In the genomic region with DNA sequence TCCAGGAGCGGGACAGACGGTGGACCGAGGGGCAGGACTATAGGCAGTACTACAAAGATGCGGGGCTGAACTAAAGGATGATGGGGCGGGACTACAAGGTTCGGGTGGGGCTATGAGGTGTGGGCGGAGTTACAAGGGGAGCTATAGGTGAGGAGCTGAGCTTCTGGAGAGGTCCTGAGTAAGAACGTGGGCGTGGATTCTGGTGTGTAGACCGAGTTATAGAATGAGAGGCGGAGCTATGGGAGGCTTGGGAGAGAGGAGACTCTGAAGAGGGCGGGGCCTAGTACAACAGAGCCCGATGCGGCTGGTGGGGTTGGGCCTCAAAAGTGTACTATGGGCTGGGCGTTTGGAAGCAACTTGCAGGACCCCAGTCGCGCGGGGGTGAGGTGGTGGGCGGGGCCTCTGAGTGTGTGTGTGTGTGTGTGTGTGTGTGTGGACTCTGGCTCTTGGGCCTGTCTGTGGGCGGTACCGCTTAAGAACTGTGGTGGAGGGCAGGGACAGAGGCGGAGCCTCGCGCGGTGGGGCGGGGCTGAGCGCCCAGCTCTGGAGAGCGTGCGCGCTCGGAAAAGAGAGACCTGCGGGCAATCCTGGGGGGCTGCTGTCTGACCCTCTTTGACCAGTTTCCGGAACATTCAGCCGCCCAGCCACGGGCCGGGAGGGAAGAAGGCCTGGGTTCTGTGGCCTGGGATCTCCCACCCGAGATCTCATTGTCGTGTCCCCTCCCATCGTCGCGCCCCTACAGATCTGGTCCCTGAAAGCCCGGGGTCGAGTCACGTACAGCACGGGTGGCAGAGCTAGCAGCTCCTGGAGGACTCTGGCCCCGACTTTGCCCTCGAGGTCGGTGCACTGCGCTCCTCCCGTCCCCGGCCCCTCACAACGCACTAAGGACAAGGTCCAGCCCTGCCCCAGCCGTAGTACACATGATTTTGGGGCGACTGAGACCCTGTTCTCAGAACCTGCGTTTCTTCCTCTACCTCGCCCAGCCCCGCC, we compare ENCODE assay signal across 8 mouse cellular contexts. TPM values are rescaled to one million over a fixed set of nuclear protein-coding genes. Genes with fewer than 3 reads are reported as not detected.
DNase-seq lines count a peak whose midpoint lies in the region; ATAC-seq and TF ChIP-seq lines count a peak whose summit lies in the region.

No protein-coding gene starts in this region.

- under 1% methylated on average over 56 of the region's 57 CpGs for WGBS in heart, embryonic 10.5 days
- WGBS in kidney, embryonic 15.5 days, result 0% methylated on average over 57 of the region's 57 CpGs

- peak; percentile 86 for ATAC-seq in kidney, embryonic 15.5 days (replicated peaks; ENCODE audit: low FRiP score)

- H3K4me2 ChIP-seq in kidney, embryonic 15.5 days, result peak overlapping the region; percentile 75
- peak overlapping the region; percentile 86 for H3K4me2 ChIP-seq in myocyte (ENCODE audit: low read depth)

- H3K27ac ChIP-seq in bone marrow macrophage, adult 2 months (ENCODE audit: insufficient read depth, low read depth, low read length), result no peak overlapping the region
- H3K27ac ChIP-seq in embryonic fibroblast, embryonic 13.5 days (ENCODE audit: insufficient read depth, low read length), result no peak overlapping the region
- peak overlapping the region; percentile 86 for H3K27ac ChIP-seq in heart, embryonic 10.5 days
- H3K27ac ChIP-seq in kidney, embryonic 15.5 days, result peak overlapping the region; percentile 61

- no peak for TF ChIP-seq POLR2A in bone marrow macrophage, adult 2 months (IDR thresholded peaks at IDR 0.05; ENCODE audit: borderline replicate concordance, low read depth, low read length)
- TF ChIP-seq POLR2A in embryonic fibroblast, embryonic 13.5 days (IDR thresholded peaks at IDR 0.05; ENCODE audit: low read depth, low read length), result no peak; the same call in 1 of the 2 replicates
- TF ChIP-seq POLR2A in myocyte (IDR thresholded peaks at IDR 0.05; ENCODE audit: insufficient read length, low read depth), result no peak

- no peaks in the 10 kb centered on the region for H3K36me3 ChIP-seq in heart, embryonic 10.5 days
- no peaks in the 10 kb centered on the region for H3K36me3 ChIP-seq in kidney, embryonic 15.5 days
- no peaks in the 10 kb centered on the region for H3K36me3 ChIP-seq in myocyte (ENCODE audit: control insufficient read depth, insufficient read depth)
- peaks cover 1% of the 10 kb centered on the region; the same call in 1 of the 2 replicates for H3K36me3 ChIP-seq in splenic B cell, adult 2 months (ENCODE audit: control insufficient read depth, insufficient read depth, low read length, poor library complexity, severe bottlenecking)

- H3K9me3 ChIP-seq in heart, embryonic 10.5 days, result no peaks in the 10 kb centered on the region
- no peaks in the 10 kb centered on the region for H3K9me3 ChIP-seq in kidney, embryonic 15.5 days (replicated peaks)

- H3K4me3 ChIP-seq in bone marrow macrophage, adult 2 months (ENCODE audit: insufficient read depth, low read length), result peak overlapping the region; percentile 57
- H3K4me3 ChIP-seq in embryonic fibroblast, embryonic 13.5 days (ENCODE audit: insufficient read depth, low read length), result peak overlapping the region; percentile 43
- H3K4me3 ChIP-seq in heart, embryonic 10.5 days, result peak overlapping the region; percentile 68
- H3K4me3 ChIP-seq in kidney, embryonic 15.5 days (replicated peaks), result peak overlapping the region; percentile 62
- H3K4me3 ChIP-seq in myocyte, result peak overlapping the region; percentile 41

- no peaks in the 10 kb centered on the region for H3K79me2 ChIP-seq in myocyte (ENCODE audit: control insufficient read depth, insufficient read depth)

- peaks cover 28% of the 10 kb centered on the region for H3K4me1 ChIP-seq in bone marrow macrophage, adult 2 months (ENCODE audit: control insufficient read depth, insufficient read depth, low read length)
- H3K4me1 ChIP-seq in embryonic fibroblast, embryonic 13.5 days (ENCODE audit: control insufficient read depth, insufficient read depth, low read length), result no peaks in the 10 kb centered on the region
- peaks cover 29% of the 10 kb centered on the region for H3K4me1 ChIP-seq in heart, embryonic 10.5 days
- H3K4me1 ChIP-seq in kidney, embryonic 15.5 days, result peaks cover 39% of the 10 kb centered on the region

- H3ac ChIP-seq in myocyte (ENCODE audit: control insufficient read depth, insufficient read length), result peak overlapping the region; percentile 14

- no peak for TF ChIP-seq CTCF in bone marrow macrophage, adult 2 months (IDR thresholded peaks at IDR 0.05; ENCODE audit: low read depth, low read length)
- TF ChIP-seq CTCF in embryonic fibroblast, embryonic 13.5 days (IDR thresholded peaks at IDR 0.05; ENCODE audit: borderline replicate concordance, insufficient read depth, low read length), result no peak

- H3K27me3 ChIP-seq in heart, embryonic 10.5 days (ENCODE audit: insufficient read depth, poor library complexity, severe bottlenecking), result peaks cover 89% of the 10 kb centered on the region
- H3K27me3 ChIP-seq in kidney, embryonic 15.5 days, result peaks cover 60% of the 10 kb centered on the region
- no peaks in the 10 kb centered on the region for H3K27me3 ChIP-seq in myocyte (ENCODE audit: control insufficient read depth, insufficient read depth, insufficient read length)
- H3K27me3 ChIP-seq in splenic B cell, adult 2 months (ENCODE audit: control insufficient read depth, insufficient read depth, low read length, poor library complexity, severe bottlenecking), result no peaks in the 10 kb centered on the region

- peak overlapping the region; percentile 39 for H3K9ac ChIP-seq in kidney, embryonic 15.5 days

- DNase-seq in B cell, adult 2 months, result peak; percentile 85 to 86
- peak; percentile 97 for DNase-seq in heart, embryonic 10.5 days (ENCODE audit: low spot score)
- DNase-seq in liver, result peak; percentile 97
- DNase-seq in splenic B cell, adult 2 months (ENCODE audit: low read depth, low spot score), result peak; percentile 91

TF ChIP-seq in myocyte, 11 proteins besides CTCF, POLR2A, EP300 and RAD21:
- TF ChIP-seq MYOD1 (IDR thresholded peaks at IDR 0.05; ENCODE audit: control insufficient read depth in 1 of 3, insufficient read length in 2 of 3, low read depth in 2 of 3) (peak in 1 of 3 experiments; percentile 23), REST (IDR thresholded peaks at IDR 0.05; ENCODE audit: insufficient read depth, insufficient read length) (no peak), MYOG (IDR thresholded peaks at IDR 0.05; ENCODE audit: control insufficient read depth in 1 of 3, insufficient read depth in 1 of 3, insufficient read length in 2 of 3, low read depth in 2 of 3) (peak in 1 of 3 experiments; percentile 24)

RNA-seq across cellular contexts. Expression of a gene that starts 7.5 kb away (rescaled TPM):
- polyA plus RNA-seq in bone marrow macrophage, adult 2 months (2012; ENCODE audit: insufficient read depth, insufficient read length, missing spikeins), result 57.7 and 59.6 TPM in 2 replicates
- polyA plus RNA-seq in embryonic fibroblast, embryonic 13.5 days (2011; ENCODE audit: insufficient read length, low read depth, missing spikeins), result 12.6 and 13.1 TPM in 2 replicates
- polyA plus RNA-seq in heart, embryonic 10.5 days (2016; fragmentation: Nextera tagmentation; extraction: Ambion mirVana), result 7.9 and 9.3 TPM in 2 replicates
- 12.9 and 18.1 TPM in 2 replicates for polyA plus RNA-seq in kidney, embryonic 15.5 days (2015; fragmentation: Nextera tagmentation; extraction: Ambion mirVana)
- 31.7 TPM for polyA plus RNA-seq in myocyte (2012; fragmentation: generic; extraction: Trizol)

RNA-seq across cellular contexts. Expression of a gene that starts 10.9 kb away (rescaled TPM):
- 0.20 TPM in 1 of 2 replicates, not detected in the other for polyA plus RNA-seq in bone marrow macrophage, adult 2 months (2012; ENCODE audit: insufficient read depth, insufficient read length, missing spikeins)
- polyA plus RNA-seq in embryonic fibroblast, embryonic 13.5 days (2011; ENCODE audit: insufficient read length, low read depth, missing spikeins), result 1.1 TPM in 1 of 2 replicates, not detected in the other
- 0.12 TPM in 1 of 2 replicates, not detected in the other for polyA plus RNA-seq in heart, embryonic 10.5 days (2016; fragmentation: Nextera tagmentation; extraction: Ambion mirVana)
- polyA plus RNA-seq in kidney, embryonic 15.5 days (2015; fragmentation: Nextera tagmentation; extraction: Ambion mirVana), result 0.09 and 0.12 TPM in 2 replicates
- 6.5 TPM for polyA plus RNA-seq in myocyte (2012; fragmentation: generic; extraction: Trizol)

RNA-seq across cellular contexts. Expression of a gene that starts 20.9 kb away (rescaled TPM):
- 26.9 and 27.5 TPM in 2 replicates for polyA plus RNA-seq in bone marrow macrophage, adult 2 months (2012; ENCODE audit: insufficient read depth, insufficient read length, missing spikeins)
- polyA plus RNA-seq in embryonic fibroblast, embryonic 13.5 days (2011; ENCODE audit: insufficient read length, low read depth, missing spikeins), result 42.8 and 43.5 TPM in 2 replicates
- polyA plus RNA-seq in heart, embryonic 10.5 days (2016; fragmentation: Nextera tagmentation; extraction: Ambion mirVana), result 40.6 and 43.5 TPM in 2 replicates
- polyA plus RNA-seq in kidney, embryonic 15.5 days (2015; fragmentation: Nextera tagmentation; extraction: Ambion mirVana), result 58.0 and 66.9 TPM in 2 replicates
- 130 TPM for polyA plus RNA-seq in myocyte (2012; fragmentation: generic; extraction: Trizol)

RNA-seq across cellular contexts. Expression of a gene that starts 36.6 kb away (rescaled TPM):
- polyA plus RNA-seq in bone marrow macrophage, adult 2 months (2012; ENCODE audit: insufficient read depth, insufficient read length, missing spikeins), result 32.4 and 33.7 TPM in 2 replicates
- 29.1 and 32.6 TPM in 2 replicates for polyA plus RNA-seq in embryonic fibroblast, embryonic 13.5 days (2011; ENCODE audit: insufficient read length, low read depth, missing spikeins)
- 39.0 and 44.6 TPM in 2 replicates for polyA plus RNA-seq in heart, embryonic 10.5 days (2016; fragmentation: Nextera tagmentation; extraction: Ambion mirVana)
- polyA plus RNA-seq in kidney, embryonic 15.5 days (2015; fragmentation: Nextera tagmentation; extraction: Ambion mirVana), result 46.1 and 48.1 TPM in 2 replicates
- 73.0 TPM for polyA plus RNA-seq in myocyte (2012; fragmentation: generic; extraction: Trizol)

RNA-seq across cellular contexts. Expression of a gene that starts 42.1 kb away (rescaled TPM):
- 27.8 and 29.7 TPM in 2 replicates for polyA plus RNA-seq in bone marrow macrophage, adult 2 months (2012; ENCODE audit: insufficient read depth, insufficient read length, missing spikeins)
- 4.4 and 4.5 TPM in 2 replicates for polyA plus RNA-seq in embryonic fibroblast, embryonic 13.5 days (2011; ENCODE audit: insufficient read length, low read depth, missing spikeins)
- 3.7 and 3.8 TPM in 2 replicates for polyA plus RNA-seq in heart, embryonic 10.5 days (2016; fragmentation: Nextera tagmentation; extraction: Ambion mirVana)
- 5.0 and 6.5 TPM in 2 replicates for polyA plus RNA-seq in kidney, embryonic 15.5 days (2015; fragmentation: Nextera tagmentation; extraction: Ambion mirVana)
- polyA plus RNA-seq in myocyte (2012; fragmentation: generic; extraction: Trizol), result 5.8 TPM

Comparison
In these comparisons a context has a peak if more than half of its experiments do, and no peak if none do; other contexts are left out.
1. H3K27ac ChIP-seq: peak in heart, embryonic 10.5 days (single experiment) and kidney, embryonic 15.5 days (single experiment); none in bone marrow macrophage, adult 2 months (single experiment) and embryonic fibroblast, embryonic 13.5 days (single experiment).
2. Peak in every context shown above with its lines, with median percentiles within 50 percentile points of each other: DNase-seq and H3K4me3 ChIP-seq.